Mouse (Mus musculus): Measurements from ENCODE around the gene H13.
A peak's percentile ranks its signal among the peaks of the same experiment; 100 is the strongest.

The H13 gene

DNA sequence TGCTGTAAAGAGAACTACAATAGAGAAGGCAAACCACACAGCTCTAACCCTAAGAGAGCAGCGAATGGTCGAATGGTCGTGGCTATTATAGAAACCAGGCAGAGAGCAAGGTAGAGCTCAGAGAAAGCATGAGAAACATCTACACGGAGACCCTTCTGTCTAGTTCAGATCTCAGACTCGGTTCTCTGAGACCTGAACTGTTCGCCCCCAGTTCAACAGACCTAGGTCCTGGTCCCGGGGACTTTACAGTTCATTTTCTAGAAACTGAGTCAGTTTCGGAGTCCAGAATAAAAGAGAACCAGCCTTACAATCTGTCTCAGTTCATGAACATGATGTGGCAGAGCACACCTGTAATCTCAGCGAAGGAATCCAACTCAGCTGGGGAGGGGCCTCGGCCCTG is 65.2 kb downstream of the H13 start:
- no peak for DNase-seq (ENCODE audit: low read depth, low spot score)

- DNase-seq (ENCODE audit: low read depth, low spot score): peak; percentile 84
These were observed 65.7 kb downstream of the H13 start for GRCm38 (mm10) chr2:152734984-152735383.

DNA sequence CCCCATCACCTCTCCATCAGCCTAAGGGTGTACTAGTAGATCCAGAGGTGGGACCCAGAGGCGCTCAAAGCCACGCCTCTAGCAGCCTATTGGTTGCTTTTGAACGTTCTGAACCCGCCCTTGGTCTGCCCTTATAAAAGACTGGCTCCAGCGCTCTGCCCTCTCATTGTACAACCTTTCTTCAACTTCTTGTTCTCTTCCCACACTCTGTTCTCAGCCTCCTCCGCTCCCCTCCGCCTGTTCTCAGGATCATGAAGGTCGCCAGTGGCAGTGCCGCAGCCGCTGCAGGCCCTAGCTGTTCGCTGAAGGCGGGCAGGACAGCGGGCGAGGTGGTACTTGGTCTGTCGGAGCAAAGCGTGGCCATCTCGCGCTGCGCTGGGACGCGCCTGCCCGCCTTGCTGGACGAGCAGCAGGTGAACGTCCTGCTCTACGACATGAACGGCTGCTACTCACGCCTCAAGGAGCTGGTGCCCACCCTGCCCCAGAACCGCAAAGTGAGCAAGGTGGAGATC is 66.9 kb downstream of the H13 start, which contains the start of gene Id1:
TSS of gene Id1 (plus strand) at position 162 of the 512 bp plus-strand sequence.
- peak; percentile 71 for DNase-seq (ENCODE audit: low read depth, low spot score)

- no peak for DNase-seq (ENCODE audit: low read depth, low spot score)
These were observed 67.5 kb downstream of the H13 start for GRCm38 (mm10) chr2:152736748-152737147.

DNA sequence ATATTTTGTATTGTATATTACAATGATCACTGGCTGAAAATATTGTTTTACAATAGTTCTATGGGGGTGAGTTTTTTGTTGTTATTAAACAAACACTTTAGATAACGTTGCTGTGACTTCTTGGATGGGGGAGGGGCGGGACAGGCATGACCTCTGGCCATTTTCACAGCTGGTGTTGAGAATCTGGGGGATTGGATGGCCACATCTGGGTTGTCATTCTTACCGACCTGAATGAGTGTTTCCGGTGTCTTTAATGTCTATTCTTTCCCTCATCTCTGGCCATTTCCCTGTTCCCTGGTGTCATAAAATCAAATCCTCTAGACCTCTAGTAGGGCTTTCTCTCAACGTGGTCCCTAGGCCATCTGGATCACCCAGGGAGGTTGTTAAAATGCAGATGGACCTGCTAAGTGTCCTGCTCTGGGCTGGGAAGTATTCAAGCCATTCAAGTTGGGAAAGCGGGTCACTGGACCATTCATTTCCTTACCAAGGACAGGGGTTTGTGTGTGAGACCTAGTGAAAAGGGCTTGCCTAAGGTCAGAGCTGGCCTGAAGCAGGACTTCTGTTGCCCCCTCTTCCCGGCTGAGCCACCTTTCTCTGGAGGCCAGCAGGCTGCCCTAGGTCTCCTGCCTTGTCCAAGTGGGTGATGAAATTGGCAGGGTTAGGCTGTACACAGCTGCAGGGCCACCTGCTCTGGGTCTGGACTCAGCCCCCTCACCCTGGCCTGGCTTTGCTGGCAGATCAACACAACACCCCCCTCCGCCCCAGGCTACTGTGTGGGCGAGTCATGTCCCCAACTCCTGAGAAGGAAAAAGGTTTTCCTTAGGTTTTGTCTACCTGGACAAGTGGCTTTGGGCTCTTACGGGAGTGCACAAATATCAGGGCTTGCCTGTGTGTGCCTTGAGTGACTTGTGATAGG is 68.3 kb downstream of the H13 start:
- no peak for DNase-seq (ENCODE audit: low read depth, low spot score)

- no peak for DNase-seq (ENCODE audit: low read depth, low spot score)
These were observed 69.1 kb downstream of the H13 start for GRCm38 (mm10) chr2:152738341-152738740.

DNA sequence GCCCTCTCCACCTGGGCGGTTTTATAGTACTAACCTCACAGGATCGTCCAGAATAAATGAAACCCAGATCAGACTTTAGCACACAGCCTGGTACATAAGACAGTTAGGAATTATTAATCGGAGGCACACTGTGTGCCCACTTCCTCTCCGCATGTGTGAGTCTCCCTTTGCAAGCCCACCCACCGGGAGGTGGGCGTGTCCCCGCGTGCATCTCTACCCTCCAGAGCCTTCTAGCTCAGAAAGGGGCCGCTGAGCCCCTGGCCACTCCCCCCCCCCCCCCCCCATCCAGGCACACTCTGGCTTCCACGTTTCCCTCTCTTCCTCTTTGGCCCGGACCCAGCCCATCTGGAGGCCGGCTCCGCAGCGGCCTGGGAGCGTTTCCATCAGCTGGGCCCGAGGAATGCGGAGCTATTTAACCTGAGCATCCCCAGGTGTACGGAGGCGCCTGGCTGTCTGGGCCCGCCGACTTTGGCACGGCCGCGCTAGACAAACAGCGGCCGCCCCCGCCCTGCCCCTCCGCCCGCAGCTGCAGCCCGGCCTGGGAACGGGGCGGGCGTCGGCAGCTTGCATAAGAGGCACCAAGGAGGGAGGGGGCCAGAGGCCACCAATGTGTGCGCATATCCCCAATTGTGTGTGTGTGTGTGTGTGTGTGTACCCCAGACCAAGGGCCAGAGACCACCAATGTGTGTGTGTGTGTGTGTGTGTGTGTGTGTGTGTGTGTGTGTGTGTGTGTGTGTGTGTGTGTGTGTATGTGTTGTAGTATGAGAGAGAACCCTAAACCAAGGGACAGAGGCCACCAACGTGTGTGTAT is 70.0 kb downstream of the H13 start:
- no peak for DNase-seq (ENCODE audit: low read depth, low spot score)

DNA sequence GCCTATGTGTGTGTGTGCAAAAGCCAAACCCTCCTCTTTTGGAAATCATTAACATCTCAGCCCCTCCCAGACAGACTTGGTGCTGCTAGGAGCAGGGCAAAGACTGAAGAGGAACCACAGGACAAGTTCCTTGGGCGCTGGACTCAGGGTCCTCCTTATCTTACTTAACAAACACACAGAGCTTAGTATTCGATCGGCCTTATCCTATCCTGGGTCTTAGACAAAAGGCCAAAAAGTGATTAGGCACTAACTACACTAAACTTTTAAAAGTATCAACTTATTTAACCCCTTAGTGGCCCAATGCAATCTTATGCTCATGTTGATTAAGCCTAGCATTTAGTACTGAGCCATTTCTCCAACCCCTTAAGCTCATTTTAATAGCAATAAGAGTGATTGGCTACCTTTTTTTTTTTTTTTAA is 70.6 kb downstream of the H13 start:
- no peak for DNase-seq (ENCODE audit: low read depth, low spot score)

GRCm38 (mm10) chr2:152740490-152740889 is 71.2 kb downstream of the H13 start:
- no peak for DNase-seq (ENCODE audit: low read depth, low spot score)

- no peak for DNase-seq (ENCODE audit: low read depth, low spot score)
These were observed 72.1 kb downstream of the H13 start for GRCm38 (mm10) chr2:152741153-152742041.

GRCm38 (mm10) chr2:152742435-152742834 is 73.2 kb downstream of the H13 start:
- DNase-seq (ENCODE audit: low read depth, low spot score): peak; percentile 75

GRCm38 (mm10) chr2:152753944-152754711 is 84.9 kb downstream of the H13 start, which contains the start of gene Cox4i2:
Cox4i2 (plus strand) TSS chr2:152754173.
- no peak for DNase-seq (ENCODE audit: low read depth, low spot score)

- peak; percentile 65 for DNase-seq (ENCODE audit: low read depth, low spot score)
These were observed 87.5 kb downstream of the H13 start for GRCm38 (mm10) chr2:152756474-152757393.

DNA sequence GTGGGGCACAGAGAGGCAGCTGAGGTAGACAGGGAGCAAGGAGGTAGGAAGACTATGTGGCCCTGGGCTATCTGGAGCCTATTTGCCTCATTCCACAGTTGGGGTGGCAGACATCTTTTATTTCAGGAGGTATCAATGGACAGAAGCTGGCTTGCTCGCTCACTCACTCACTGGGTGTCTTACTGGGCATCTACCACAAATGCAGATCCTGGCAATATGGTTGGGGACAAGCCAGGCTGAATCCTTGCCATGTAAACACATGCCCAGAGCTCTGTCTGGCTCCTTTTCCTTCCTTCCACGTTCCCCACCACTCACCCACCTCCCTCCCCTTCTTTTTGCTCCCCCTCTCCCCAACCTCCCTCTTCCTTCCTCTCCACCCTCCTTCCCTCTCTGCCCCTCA is 88.2 kb downstream of the H13 start:
- no peak for DNase-seq (ENCODE audit: low read depth, low spot score)
